Mouse (Mus musculus) forebrain, embryonic 11.5 days (tissue): Measurements from ENCODE around the gene Gm609. TPM values are rescaled to one million over a fixed set of nuclear protein-coding genes. Genes with fewer than 3 reads are reported as not detected.

ENCODE experiments used
- ATAC-seq: fragments of 200-750 bp; cut with Nextera tagmentation; replicated peaks from 2 replicates; pipeline ENCODE4 v1.8.0; 2017; ENCODE audit warnings: moderate TSS enrichment; ENCODE audit not compliant: low FRiP score
- DNase-seq: peaks from one replicate; pipeline ENCODE4 v3.0.0-alpha.2; 2017; ENCODE audit warnings: low spot score
- H3K27ac ChIP-seq: fragments of 300-500 bp; sonication (generic); 2 replicates; pipeline ENCODE4 v1.5.1; 2014; ENCODE audit warnings: low read depth, low read length
- H3K27me3 ChIP-seq: fragments of 300-500 bp; sonication (generic); 2 replicates; pipeline ENCODE4 v1.6.1; 2014; ENCODE audit warnings: mild to moderate bottlenecking, low read length, mixed read lengths; ENCODE audit not compliant: control insufficient read depth, insufficient read depth
- H3K36me3 ChIP-seq: fragments of 300-500 bp; sonication (generic); 2 replicates; pipeline ENCODE4 v1.6.1; 2014; ENCODE audit warnings: mild to moderate bottlenecking, low read length, moderate library complexity, mixed read lengths; ENCODE audit not compliant: control insufficient read depth, insufficient read depth
- H3K4me1 ChIP-seq: fragments of 300-500 bp; sonication (generic); replicated peaks from 2 replicates; pipeline ENCODE4 v1.6.1; 2014; ENCODE audit warnings: low read length, mixed read lengths; ENCODE audit not compliant: control insufficient read depth, insufficient read depth
- H3K4me2 ChIP-seq: fragments of 300-500 bp; sonication (generic); 2 replicates; pipeline ENCODE4 v1.6.1; 2014; ENCODE audit warnings: low read depth, mild to moderate bottlenecking, low read length, moderate library complexity, mixed read lengths; ENCODE audit not compliant: severe bottlenecking
- H3K4me3 ChIP-seq: fragments of 300-500 bp; sonication (generic); 2 replicates; pipeline ENCODE4 v1.5.1; 2014; ENCODE audit warnings: low read depth, low read length
- H3K9ac ChIP-seq: fragments of 300-500 bp; sonication (generic); 2 replicates; pipeline ENCODE4 v1.6.1; 2014; ENCODE audit warnings: low read length
- H3K9me3 ChIP-seq: fragments of 300-500 bp; sonication (generic); 2 replicates; pipeline ENCODE4 v1.6.1; 2016; ENCODE audit warnings: low read length, mixed read lengths; ENCODE audit not compliant: control insufficient read depth
- WGBS: fragments of 180-500 bp; shearing (Covaris S2); extraction: QIAGEN DNeasy Blood & Tissue Kit; methylation state at CpG from one replicate; pipeline ENCODE4 v1.1.7; 2014; 5-methylcytosine and 5-hydroxymethylcytosine counted together
- polyA plus RNA-seq: library from polyadenylated mRNA; unstranded; fragments of >200 nt; fragmentation: Nextera tagmentation; extraction: Ambion mirVana; gene quantifications from 2 replicates; pipeline ENCODE4 v1.2.1, GENCODE M21; 2014

The Gm609 gene
- polyA plus RNA-seq, 1 experiment from 2014 or later: not detected

- ATAC-seq (no peak), DNase-seq (no peak)
- WGBS: 90% methylated on average over 2 of the region's 2 CpGs
- Histone ChIP-seq H3K9ac (no peak overlapping the region), H3K27me3 (no peaks in the 10 kb centered on the region), H3K4me2 (no peak overlapping the region), H3K4me1 (no peaks in the 10 kb centered on the region), H3K4me3 (no peak overlapping the region), H3K36me3 (no peaks in the 10 kb centered on the region), H3K27ac (no peak overlapping the region), H3K9me3 (no peaks in the 10 kb centered on the region)
Measured at GRCm38 (mm10) chr16:45374074-45374473, 118.7 kb downstream of the Gm609 start.

GRCm38 (mm10) chr16:45371076-45371475 lies 121.7 kb downstream of the Gm609 start:
- 96% methylated on average over 1 of the region's 1 CpGs for WGBS

GRCm38 (mm10) chr16:45369285-45369965 lies 123.3 kb downstream of the Gm609 start:
- H3K36me3 ChIP-seq: no peaks in the 10 kb centered on the region
- no peaks in the 10 kb centered on the region for H3K9me3 ChIP-seq
- no peak for ATAC-seq
- H3K27ac ChIP-seq: no peak overlapping the region
- no peaks in the 10 kb centered on the region for H3K27me3 ChIP-seq
- H3K4me1 ChIP-seq: no peaks in the 10 kb centered on the region
- no peak overlapping the region for H3K4me3 ChIP-seq
- no peak overlapping the region for H3K9ac ChIP-seq
- no peak overlapping the region for H3K4me2 ChIP-seq
- no peak for DNase-seq
- WGBS: 78% methylated on average over 4 of the region's 4 CpGs

More at GRCm38 (mm10) chr16:45371076-45371475, 121.7 kb downstream of the Gm609 start:
- no peak overlapping the region for H3K9ac ChIP-seq
- no peaks in the 10 kb centered on the region for H3K36me3 ChIP-seq
- H3K27me3 ChIP-seq: no peaks in the 10 kb centered on the region
- H3K9me3 ChIP-seq: no peaks in the 10 kb centered on the region
- no peak overlapping the region for H3K4me2 ChIP-seq
- DNase-seq (no peak), ATAC-seq (no peak)
- H3K4me1 ChIP-seq: no peaks in the 10 kb centered on the region
- H3K27ac ChIP-seq: no peak overlapping the region
- no peak overlapping the region for H3K4me3 ChIP-seq

- no peak overlapping the region for H3K4me3 ChIP-seq
- H3K4me1 ChIP-seq: no peaks in the 10 kb centered on the region
- H3K27me3 ChIP-seq: no peaks in the 10 kb centered on the region
- no peak overlapping the region for H3K4me2 ChIP-seq
- 79% methylated on average over 7 of the region's 7 CpGs for WGBS
- H3K9ac ChIP-seq: no peak overlapping the region
- no peak overlapping the region for H3K27ac ChIP-seq
- ATAC-seq: no peak
- DNase-seq: no peak
- no peaks in the 10 kb centered on the region for H3K9me3 ChIP-seq
- H3K36me3 ChIP-seq: no peaks in the 10 kb centered on the region
Measured at GRCm38 (mm10) chr16:45366111-45366510, 126.7 kb downstream of the Gm609 start.

- no peaks in the 10 kb centered on the region for H3K4me1 ChIP-seq
- H3K4me3 ChIP-seq: no peak overlapping the region
- WGBS: 93% methylated on average over 9 of the region's 9 CpGs
- DNase-seq (no peak), ATAC-seq (no peak)
- no peak overlapping the region for H3K4me2 ChIP-seq
- H3K36me3 ChIP-seq: no peaks in the 10 kb centered on the region
- H3K27ac ChIP-seq: no peak overlapping the region
- no peaks in the 10 kb centered on the region for H3K9me3 ChIP-seq
- H3K9ac ChIP-seq: no peak overlapping the region
- no peaks in the 10 kb centered on the region for H3K27me3 ChIP-seq
Measured at GRCm38 (mm10) chr16:45365353-45365752, 127.4 kb downstream of the Gm609 start.

- Histone ChIP-seq H3K4me1 (no peaks in the 10 kb centered on the region), H3K27ac (no peak overlapping the region), H3K9me3 (no peaks in the 10 kb centered on the region), H3K36me3 (no peaks in the 10 kb centered on the region), H3K27me3 (no peaks in the 10 kb centered on the region), H3K9ac (no peak overlapping the region), H3K4me2 (no peak overlapping the region), H3K4me3 (no peak overlapping the region)
- DNase-seq: no peak
- ATAC-seq: no peak
- WGBS: 93% methylated on average over 1 of the region's 1 CpGs
Measured at GRCm38 (mm10) chr16:45364627-45365026, 128.1 kb downstream of the Gm609 start.

- no peaks in the 10 kb centered on the region for H3K36me3 ChIP-seq
- H3K9ac ChIP-seq: no peak overlapping the region
- H3K9me3 ChIP-seq: no peaks in the 10 kb centered on the region
- H3K4me1 ChIP-seq: no peaks in the 10 kb centered on the region
- H3K27ac ChIP-seq: no peak overlapping the region
- WGBS: 87% methylated on average over 4 of the region's 4 CpGs
- no peak overlapping the region for H3K4me3 ChIP-seq
- no peaks in the 10 kb centered on the region for H3K27me3 ChIP-seq
- ATAC-seq (no peak), DNase-seq (no peak)
- H3K4me2 ChIP-seq: no peak overlapping the region
Measured at GRCm38 (mm10) chr16:45363480-45364045, 129.2 kb downstream of the Gm609 start.
